8 mouse cellular contexts compared by ENCODE assay signal in the genomic region with DNA sequence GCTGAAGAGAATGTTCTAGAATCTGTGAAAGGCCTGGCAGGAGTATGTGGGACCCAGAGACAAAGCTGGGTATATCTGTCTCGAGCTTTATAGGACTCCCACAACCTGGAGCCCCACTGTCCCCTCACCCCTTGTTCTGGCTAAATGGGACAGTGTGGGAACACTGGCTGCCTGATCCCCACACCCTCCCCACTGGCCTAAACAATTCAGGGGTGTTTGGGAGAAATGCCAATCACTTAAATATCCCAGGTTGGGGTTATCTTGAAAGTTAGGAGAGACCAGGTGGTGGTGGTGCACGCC. TPM values are rescaled to one million over a fixed set of nuclear protein-coding genes. Genes with fewer than 3 reads are reported as not detected.
DNase-seq lines count a peak whose midpoint lies in the region; ATAC-seq lines count a peak whose summit lies in the region.

No protein-coding gene starts in this region.

- H3K9ac ChIP-seq in kidney, embryonic 15.5 days = 0 out of 2 replicates have a peak overlapping the region, but pooled peaks have one; percentile 5
- no peak overlapping the region for H3K9ac ChIP-seq in embryonic facial prominence, embryonic 12.5 days
- H3K9ac ChIP-seq in hindbrain, embryonic 13.5 days = peak overlapping the region; percentile 51; the same call in 1 of the 2 replicates
- no peak overlapping the region for H3K9ac ChIP-seq in midbrain, embryonic 11.5 days (ENCODE audit: low read length)

- H3K4me2 ChIP-seq in kidney, embryonic 15.5 days = peak overlapping the region; percentile 51
- peak overlapping the region; percentile 41 for H3K4me2 ChIP-seq in embryonic facial prominence, embryonic 12.5 days (replicated peaks)
- no peak overlapping the region; the same call in 1 of the 2 replicates for H3K4me2 ChIP-seq in hindbrain, embryonic 13.5 days
- no peak overlapping the region for H3K4me2 ChIP-seq in midbrain, embryonic 11.5 days

- ATAC-seq in kidney, embryonic 15.5 days (replicated peaks; ENCODE audit: low FRiP score) = no peak; the same call in 1 of the 2 replicates
- 0 out of 2 replicates have a peak, but pooled peaks have one; percentile 7 for ATAC-seq in embryonic facial prominence, embryonic 12.5 days (ENCODE audit: insufficient number of reproducible peaks, insufficient read depth, low FRiP score, low TSS enrichment)
- ATAC-seq in hindbrain, embryonic 13.5 days (ENCODE audit: low FRiP score) = no peak
- ATAC-seq in midbrain, embryonic 11.5 days (ENCODE audit: low FRiP score) = peak; percentile 23; the same call in 1 of the 2 replicates

- WGBS in kidney, embryonic 15.5 days = 62% methylated on average over 2 of the region's 2 CpGs
- 66% methylated on average over 2 of the region's 2 CpGs for WGBS in embryonic facial prominence, embryonic 12.5 days
- WGBS in hindbrain, embryonic 13.5 days = 53% methylated on average over 2 of the region's 2 CpGs
- WGBS in midbrain, embryonic 11.5 days = 51% methylated on average over 2 of the region's 2 CpGs

- peak overlapping the region; percentile 79; the same call in 1 of the 2 replicates for H3K27ac ChIP-seq in kidney, embryonic 15.5 days
- peak overlapping the region; percentile 81; the same call in 1 of the 2 replicates for H3K27ac ChIP-seq in embryonic facial prominence, embryonic 12.5 days
- peak overlapping the region; percentile 86 for H3K27ac ChIP-seq in hindbrain, embryonic 13.5 days
- H3K27ac ChIP-seq in midbrain, embryonic 11.5 days (ENCODE audit: low read depth, low read length) = no peak overlapping the region

- H3K4me1 ChIP-seq in kidney, embryonic 15.5 days = peaks cover 32% of the 10 kb centered on the region
- peaks cover 20% of the 10 kb centered on the region; the same call in 1 of the 2 replicates for H3K4me1 ChIP-seq in embryonic facial prominence, embryonic 12.5 days
- H3K4me1 ChIP-seq in hindbrain, embryonic 13.5 days (replicated peaks) = peaks cover 36% of the 10 kb centered on the region
- peaks cover 23% of the 10 kb centered on the region for H3K4me1 ChIP-seq in midbrain, embryonic 11.5 days (ENCODE audit: control insufficient read depth, insufficient read depth, low read length)

- no peaks in the 10 kb centered on the region for H3K36me3 ChIP-seq in kidney, embryonic 15.5 days
- H3K36me3 ChIP-seq in embryonic facial prominence, embryonic 12.5 days = no peaks in the 10 kb centered on the region
- H3K36me3 ChIP-seq in hindbrain, embryonic 13.5 days = no peaks in the 10 kb centered on the region
- H3K36me3 ChIP-seq in midbrain, embryonic 11.5 days (ENCODE audit: control insufficient read depth, insufficient read depth, low read length) = no peaks in the 10 kb centered on the region

- no peaks in the 10 kb centered on the region for H3K9me3 ChIP-seq in kidney, embryonic 15.5 days (replicated peaks)
- no peaks in the 10 kb centered on the region for H3K9me3 ChIP-seq in embryonic facial prominence, embryonic 12.5 days
- H3K9me3 ChIP-seq in hindbrain, embryonic 13.5 days = no peaks in the 10 kb centered on the region
- H3K9me3 ChIP-seq in midbrain, embryonic 11.5 days (ENCODE audit: control insufficient read depth, low read length) = no peaks in the 10 kb centered on the region

- no peak overlapping the region for H3K4me3 ChIP-seq in kidney, embryonic 15.5 days (replicated peaks)
- no peak overlapping the region for H3K4me3 ChIP-seq in embryonic facial prominence, embryonic 12.5 days
- H3K4me3 ChIP-seq in hindbrain, embryonic 13.5 days = no peak overlapping the region
- H3K4me3 ChIP-seq in midbrain, embryonic 11.5 days (ENCODE audit: low read depth, low read length) = no peak overlapping the region

- 0 out of 2 replicates have a peak, but pooled peaks cover 3% of the 10 kb centered on the region for H3K27me3 ChIP-seq in kidney, embryonic 15.5 days
- no peaks in the 10 kb centered on the region for H3K27me3 ChIP-seq in embryonic facial prominence, embryonic 12.5 days
- H3K27me3 ChIP-seq in hindbrain, embryonic 13.5 days = no peaks in the 10 kb centered on the region
- no peaks in the 10 kb centered on the region for H3K27me3 ChIP-seq in midbrain, embryonic 11.5 days (ENCODE audit: control insufficient read depth, insufficient read depth, low read length)

- no peak for DNase-seq in kidney, adult 8-10 months
- DNase-seq in midbrain, embryonic 11.5 days (ENCODE audit: low spot score, missing footprints) = no peak
- DNase-seq in frontal cortex, postnatal 25 days (ENCODE audit: low spot score in 2 of 2) = no peak
- no peak for DNase-seq in thymus, postnatal 10 days (ENCODE audit: low spot score in 2 of 2)
- no peak for DNase-seq in ovary, postnatal 14 days (ENCODE audit: low spot score)

RNA-seq across cellular contexts. Expression of a gene that starts 20.7 kb away (rescaled TPM):
- 14.9 and 15.0 TPM in 2 replicates for polyA plus RNA-seq in kidney, embryonic 15.5 days (2015; fragmentation: Nextera tagmentation; extraction: Ambion mirVana)
- 11.6 and 14.4 TPM in 2 replicates for polyA plus RNA-seq in embryonic facial prominence, embryonic 12.5 days (2016; fragmentation: Nextera tagmentation; extraction: Ambion mirVana)
- 11.8 and 12.8 TPM in 2 replicates for polyA plus RNA-seq in hindbrain, embryonic 13.5 days (2015; fragmentation: Nextera tagmentation; extraction: Ambion mirVana)
- 6.8 and 7.1 TPM in 2 replicates for polyA plus RNA-seq in midbrain, embryonic 11.5 days (2014; fragmentation: Nextera tagmentation; extraction: Ambion mirVana)

RNA-seq across cellular contexts. Expression of a gene that starts 41.4 kb away (rescaled TPM):
- polyA plus RNA-seq in kidney, embryonic 15.5 days (2015; fragmentation: Nextera tagmentation; extraction: Ambion mirVana) = 99.2 and 138 TPM in 2 replicates
- 85.9 and 130 TPM in 2 replicates for polyA plus RNA-seq in embryonic facial prominence, embryonic 12.5 days (2016; fragmentation: Nextera tagmentation; extraction: Ambion mirVana)
- polyA plus RNA-seq in hindbrain, embryonic 13.5 days (2015; fragmentation: Nextera tagmentation; extraction: Ambion mirVana) = 98.1 and 106 TPM in 2 replicates
- polyA plus RNA-seq in midbrain, embryonic 11.5 days (2014; fragmentation: Nextera tagmentation; extraction: Ambion mirVana) = 411 and 445 TPM in 2 replicates

Comparison
In these comparisons a context has a peak if more than half of its experiments do, and no peak if none do; other contexts are left out.
1. ATAC-seq: peak in embryonic facial prominence, embryonic 12.5 days (single experiment) and midbrain, embryonic 11.5 days (single experiment); none in kidney, embryonic 15.5 days (single experiment) and hindbrain, embryonic 13.5 days (single experiment).
2. H3K4me2 ChIP-seq: peak in kidney, embryonic 15.5 days (single experiment) and embryonic facial prominence, embryonic 12.5 days (single experiment); none in hindbrain, embryonic 13.5 days (single experiment) and midbrain, embryonic 11.5 days (single experiment).
3. H3K9ac ChIP-seq: peak in kidney, embryonic 15.5 days (single experiment) and hindbrain, embryonic 13.5 days (single experiment); none in embryonic facial prominence, embryonic 12.5 days (single experiment) and midbrain, embryonic 11.5 days (single experiment).